Mouse (Mus musculus) layer of hippocampus, adult 2 months (tissue): ENCODE results near the gene Daam2. TPM values are rescaled to one million over a fixed set of nuclear protein-coding genes. Genes with fewer than 3 reads are reported as not detected.

Source experiments
- DNase-seq, 2 experiments: peaks; one replicate each; pipeline ENCODE4 v3.0.0; 2022; ENCODE audit warnings: low spot score in 2 of 2
- H3K27ac ChIP-seq: fragments of 200-600 bp; 2 replicates; pipeline ENCODE4 v1.8.1; 2022
- H3K4me3 ChIP-seq: fragments of 200-600 bp; 2 replicates; pipeline ENCODE4 v1.8.1; 2022; ENCODE audit warnings: mild to moderate bottlenecking
- CTCF ChIP-seq: fragments of 200-600 bp; conservative IDR thresholded peaks from 2 replicates; pipeline ENCODE4 v1.8.1; 2022; ENCODE audit warnings: antibody characterized with exemption, mild to moderate bottlenecking, moderate library complexity
- total RNA-seq, 2 experiments: library from RNA; stranded (reverse); gene quantifications; 2 replicates each; pipeline ENCODE4 v1.2.3; 2021

Daam2 gene
- total RNA-seq, 2 experiments from 2014 or later: 61.2 to 66.7 TPM

- no peak for DNase-seq
- H3K27ac ChIP-seq: no peak overlapping the region
- no peak for TF ChIP-seq CTCF
- H3K4me3 ChIP-seq: no peak overlapping the region
Measured at GRCm38 (mm10) chr17:49556169-49556568, 8.0 kb downstream of the Daam2 start.

GRCm38 (mm10) chr17:49551991-49552390 lies 12.2 kb downstream of the Daam2 start:
- Histone ChIP-seq H3K27ac (no peak overlapping the region), H3K4me3 (no peak overlapping the region)
- no peak for DNase-seq
- no peak; the same call in 1 of the 2 replicates for TF ChIP-seq CTCF

GRCm38 (mm10) chr17:49551465-49551864 lies 12.7 kb downstream of the Daam2 start:
- DNase-seq: no peak
- no peak overlapping the region for H3K4me3 ChIP-seq
- H3K27ac ChIP-seq: no peak overlapping the region
- TF ChIP-seq CTCF: no peak

- Histone ChIP-seq H3K27ac (peak overlapping the region; percentile 65), H3K4me3 (no peak overlapping the region)
- TF ChIP-seq CTCF: no peak
- peak in 1 of 2 experiments; percentile 21 for DNase-seq
Measured at GRCm38 (mm10) chr17:49545997-49546396, 18.1 kb downstream of the Daam2 start.

- TF ChIP-seq CTCF: no peak
- no peak for DNase-seq
- H3K4me3 ChIP-seq: no peak overlapping the region
- H3K27ac ChIP-seq: peak overlapping the region; percentile 65
Measured at GRCm38 (mm10) chr17:49545424-49545823, 18.7 kb downstream of the Daam2 start.

- DNase-seq: no peak
- Histone ChIP-seq H3K27ac (no peak overlapping the region), H3K4me3 (no peak overlapping the region)
- TF ChIP-seq CTCF: no peak
Measured at GRCm38 (mm10) chr17:49544561-49544960, 19.6 kb downstream of the Daam2 start.

GRCm38 (mm10) chr17:49540706-49541105 lies 23.4 kb downstream of the Daam2 start:
- DNase-seq: no peak
- TF ChIP-seq CTCF: no peak
- H3K27ac ChIP-seq: no peak overlapping the region
- H3K4me3 ChIP-seq: no peak overlapping the region

GRCm38 (mm10) chr17:49539204-49539603 lies 24.9 kb downstream of the Daam2 start:
- TF ChIP-seq CTCF: no peak
- Histone ChIP-seq H3K27ac (peak overlapping the region; percentile 68), H3K4me3 (no peak overlapping the region)
- DNase-seq: peak; percentile 37 to 81

- peak overlapping the region; percentile 46; the same call in 1 of the 2 replicates for H3K27ac ChIP-seq
- no peak for TF ChIP-seq CTCF
- H3K4me3 ChIP-seq: no peak overlapping the region
- no peak for DNase-seq
Measured at GRCm38 (mm10) chr17:49535580-49535979, 28.6 kb downstream of the Daam2 start.

- TF ChIP-seq CTCF: no peak
- Histone ChIP-seq H3K4me3 (no peak overlapping the region), H3K27ac (peak overlapping the region; percentile 78)
- DNase-seq: peak in 1 of 2 experiments; percentile 37
Measured at GRCm38 (mm10) chr17:49534267-49534719, 29.9 kb downstream of the Daam2 start.

GRCm38 (mm10) chr17:49531661-49532060 lies 32.5 kb downstream of the Daam2 start:
- H3K4me3 ChIP-seq: no peak overlapping the region
- peak; percentile 26 for TF ChIP-seq CTCF
- peak overlapping the region; percentile 36; the same call in 1 of the 2 replicates for H3K27ac ChIP-seq
- DNase-seq: peak in 1 of 2 experiments; percentile 19

- Histone ChIP-seq H3K4me3 (no peak overlapping the region), H3K27ac (peak overlapping the region; percentile 36; the same call in 1 of the 2 replicates)
- no peak for DNase-seq
- peak; percentile 74 for TF ChIP-seq CTCF
Measured at GRCm38 (mm10) chr17:49530215-49530614, 33.9 kb downstream of the Daam2 start.

- TF ChIP-seq CTCF: no peak
- peak overlapping the region; percentile 23 for H3K4me3 ChIP-seq
- H3K27ac ChIP-seq: peak overlapping the region; percentile 68
Measured at GRCm38 (mm10) chr17:49528503-49529205, 35.5 kb downstream of the Daam2 start.

GRCm38 (mm10) chr17:49528033-49528432 lies 36.1 kb downstream of the Daam2 start:
- Histone ChIP-seq H3K27ac (peak overlapping the region; percentile 68), H3K4me3 (no peak overlapping the region; the same call in 1 of the 2 replicates)
- no peak for DNase-seq
- no peak for TF ChIP-seq CTCF

More at GRCm38 (mm10) chr17:49528503-49529205, 35.5 kb downstream of the Daam2 start:
- DNase-seq: no peak
